Mouse (Mus musculus) liver, embryonic 14.5 days (tissue): Measurements from ENCODE around the gene Nid2. TPM values are rescaled to one million over a fixed set of nuclear protein-coding genes. Genes with fewer than 3 reads are reported as not detected.

Experiments
- ATAC-seq: fragments of 200-750 bp; cut with Nextera tagmentation; 2 replicates; pipeline ENCODE4 v1.8.0; 2017; ENCODE audit warnings: moderate number of reproducible peaks, mild to moderate bottlenecking, moderate library complexity; ENCODE audit not compliant: insufficient read depth
- DNase-seq, 3 experiments: peaks; one replicate each; pipeline ENCODE4 v3.0.0-alpha.2; 2012 to 2013; ENCODE audit warnings: low read depth in 3 of 3, low spot score in 3 of 3
- H3K27ac ChIP-seq: fragments of 300-500 bp; sonication (generic); 2 replicates; pipeline ENCODE4 v1.5.1; 2014; ENCODE audit warnings: moderate library complexity, mild to moderate bottlenecking, control low read depth, inconsistent platforms
- H3K27me3 ChIP-seq: fragments of 300-500 bp; sonication (generic); 2 replicates; pipeline ENCODE4 v1.6.1; 2014; ENCODE audit warnings: mild to moderate bottlenecking, low read length, moderate library complexity; ENCODE audit not compliant: control insufficient read depth, insufficient read depth
- H3K36me3 ChIP-seq: fragments of 300-500 bp; sonication (generic); replicated peaks from 2 replicates; pipeline ENCODE4 v1.6.1; 2014; ENCODE audit warnings: low read depth; ENCODE audit not compliant: control insufficient read depth, insufficient read depth
- H3K4me1 ChIP-seq, 2 experiments: fragments of 200-500 bp in 1 of 2; fragments of 300-500 bp in 1 of 2; sonication (generic) in 1 of 2; replicated peaks; 2 replicates each; pipeline ENCODE4 v1.6.1; 2012 to 2014; ENCODE audit warnings: antibody characterized with exemption in 1 of 2, inconsistent platforms in 1 of 2, low read length in 1 of 2; ENCODE audit not compliant: control insufficient read depth in 2 of 2, insufficient read depth in 2 of 2
- H3K4me2 ChIP-seq: fragments of 300-500 bp; sonication (generic); 2 replicates; pipeline ENCODE4 v1.6.1; 2014; ENCODE audit warnings: low read depth, mild to moderate bottlenecking, control low read depth, moderate library complexity
- H3K4me3 ChIP-seq, 2 experiments: fragments of 200-500 bp in 1 of 2; fragments of 300-500 bp in 1 of 2; sonication (generic) in 1 of 2; 2 replicates each; pipeline ENCODE4 v1.5.1; 2012 to 2014; ENCODE audit warnings: low read depth in 2 of 2, low read length in 2 of 2, mild to moderate bottlenecking in 2 of 2, control low read depth in 1 of 2, inconsistent platforms in 1 of 2, moderate library complexity in 1 of 2; ENCODE audit not compliant: insufficient read depth in 1 of 2
- H3K9ac ChIP-seq: fragments of 300-500 bp; sonication (generic); replicated peaks from 2 replicates; pipeline ENCODE4 v1.6.1; 2014; ENCODE audit warnings: mild to moderate bottlenecking, control low read depth, moderate library complexity
- H3K9me3 ChIP-seq: fragments of 300-500 bp; sonication (generic); 2 replicates; pipeline ENCODE4 v1.6.1; 2016; ENCODE audit warnings: low read length, mixed read lengths; ENCODE audit not compliant: control insufficient read depth
- CTCF ChIP-seq: IDR thresholded peaks from 2 replicates; pipeline ENCODE4 v1.5.1; 2016; ENCODE audit warnings: antibody characterized with exemption, low read depth, control low read depth
- EP300 ChIP-seq: IDR thresholded peaks from 2 replicates; pipeline ENCODE4 v1.6.1; 2016; ENCODE audit warnings: antibody characterized with exemption, low read depth
- WGBS: fragments of 180-500 bp; shearing (Covaris S2); extraction: QIAGEN DNeasy Blood & Tissue Kit; methylation state at CpG from one replicate; pipeline ENCODE4 v1.1.7; 2014; ENCODE audit not compliant: insufficient replicate concordance; 5-methylcytosine and 5-hydroxymethylcytosine counted together
- polyA plus RNA-seq, 2 experiments: library from polyadenylated mRNA; depleted of rRNA in 1 of 2; stranded (reverse) in 1 of 2; unstranded in 1 of 2; fragments of >200 nt; fragmentation: Nextera tagmentation in 1 of 2; extraction: Ambion mirVana in 1 of 2; gene quantifications; 2 replicates each; pipeline versions ENCODE4 v1.2.1 to v1.2.3; 2012 to 2014

Nid2 gene
- polyA plus RNA-seq, 2 experiments = 6.2 to 10.6 TPM

DNA sequence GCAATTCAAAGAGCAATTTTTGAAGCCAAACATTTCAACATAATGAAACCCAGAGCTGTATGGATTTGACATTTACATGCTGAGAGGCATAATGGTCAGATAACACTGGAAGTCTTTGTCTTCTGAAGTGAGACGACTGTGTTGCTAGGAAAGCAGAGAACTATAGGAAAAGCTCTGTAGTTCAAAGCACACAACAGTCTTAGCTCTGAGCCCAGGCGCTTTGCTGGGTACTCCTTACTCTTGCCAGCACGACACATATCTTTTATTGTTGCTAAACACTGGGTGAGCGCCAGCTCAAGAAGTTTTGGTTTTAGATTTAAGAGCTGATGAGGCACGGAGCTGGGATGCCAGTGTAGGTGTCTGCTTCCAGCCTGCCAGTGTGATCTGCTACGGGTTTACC lies 15.8 kb upstream of the Nid2 start:
- WGBS = 43% methylated on average over 6 of the region's 6 CpGs
- Histone ChIP-seq H3K27me3 (no peaks in the 10 kb centered on the region), H3K4me2 (no peak overlapping the region), H3K4me3 (no peak overlapping the region), H3K36me3 (no peaks in the 10 kb centered on the region), H3K9me3 (no peaks in the 10 kb centered on the region), H3K9ac (no peak overlapping the region), H3K4me1 (peaks cover 0 to 12% of the 10 kb centered on the region in 2 experiments; a peak in 2 of 4 replicates), H3K27ac (no peak overlapping the region)
- TF ChIP-seq CTCF (no peak), EP300 (no peak)
- DNase-seq = no peak
- ATAC-seq = no peak

- H3K9me3 ChIP-seq = no peaks in the 10 kb centered on the region
Observed at GRCm38 (mm10) chr14:19737568-19737967, 13.5 kb upstream of the Nid2 start.

GRCm38 (mm10) chr14:19738094-19738843 lies 12.8 kb upstream of the Nid2 start:
- DNase-seq (no peak), ATAC-seq (no peak)
- H3K27me3 ChIP-seq = no peaks in the 10 kb centered on the region
- H3K4me1 ChIP-seq = peaks cover 0 to 6% of the 10 kb centered on the region in 2 experiments; a peak in 2 of 4 replicates
- 44% methylated on average over 5 of the region's 5 CpGs for WGBS
- H3K36me3 ChIP-seq = no peaks in the 10 kb centered on the region
- no peak overlapping the region for H3K27ac ChIP-seq
- no peak for TF ChIP-seq EP300
- no peak for TF ChIP-seq CTCF
- no peaks in the 10 kb centered on the region for H3K9me3 ChIP-seq
- H3K9ac ChIP-seq = no peak overlapping the region
- no peak overlapping the region for H3K4me3 ChIP-seq
- H3K4me2 ChIP-seq = no peak overlapping the region

More at GRCm38 (mm10) chr14:19737568-19737967, 13.5 kb upstream of the Nid2 start:
- no peak for TF ChIP-seq EP300
- TF ChIP-seq CTCF = no peak
- no peak overlapping the region for H3K4me3 ChIP-seq
- H3K27me3 ChIP-seq = no peaks in the 10 kb centered on the region
- ATAC-seq (no peak), DNase-seq (no peak)
- no peak overlapping the region for H3K27ac ChIP-seq
- no peak overlapping the region for H3K9ac ChIP-seq
- H3K4me2 ChIP-seq = no peak overlapping the region
- H3K4me1 ChIP-seq = peaks cover 0 to 12% of the 10 kb centered on the region in 2 experiments; a peak in 2 of 4 replicates
- no peaks in the 10 kb centered on the region for H3K36me3 ChIP-seq

DNA sequence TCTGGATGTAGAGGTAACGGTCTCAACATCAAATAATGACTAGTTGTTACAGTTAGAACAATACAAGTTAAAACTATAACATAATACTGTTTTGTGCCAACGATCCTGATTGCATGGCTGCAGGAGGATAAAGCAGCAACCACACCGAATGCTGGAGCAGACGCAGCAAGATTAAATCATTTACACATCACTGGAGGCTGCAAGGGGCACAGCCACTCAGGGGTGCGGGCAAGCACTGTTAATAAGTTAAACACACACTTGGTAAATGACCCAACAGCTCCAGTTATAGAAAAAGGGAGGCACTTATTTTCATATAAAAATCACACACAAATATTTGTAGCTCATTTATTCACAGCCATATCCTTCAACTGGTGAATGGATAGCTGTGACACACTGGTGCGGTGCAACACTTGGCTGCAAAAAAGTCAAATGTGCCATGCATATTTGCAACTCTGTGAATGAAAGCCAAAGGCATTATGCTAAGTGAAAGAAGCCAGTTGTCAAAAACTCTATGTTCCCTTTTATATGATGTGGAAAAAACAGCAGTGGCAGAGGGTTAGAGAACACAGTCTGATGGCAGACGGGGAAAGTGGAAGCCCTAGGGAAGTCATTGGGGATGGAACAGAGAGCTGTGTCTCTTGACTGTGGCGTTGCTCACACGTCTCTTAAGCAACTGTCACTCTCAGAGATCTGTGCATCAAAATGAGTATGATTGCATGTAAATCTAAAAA lies 11.5 kb upstream of the Nid2 start:
- 60% methylated on average over 9 of the region's 9 CpGs for WGBS
- no peak for DNase-seq

GRCm38 (mm10) chr14:19740147-19740738 lies 10.8 kb upstream of the Nid2 start:
- WGBS = 62% methylated on average over 6 of the region's 6 CpGs
- TF ChIP-seq EP300 (no peak), CTCF (no peak)
- H3K4me1 ChIP-seq = 0 out of 4 replicates have a peak, but pooled peaks cover 0 to 1% of the 10 kb centered on the region in 2 experiments
- no peak for DNase-seq
- no peaks in the 10 kb centered on the region for H3K36me3 ChIP-seq
- H3K27ac ChIP-seq = no peak overlapping the region
- no peak for ATAC-seq
- H3K9ac ChIP-seq = no peak overlapping the region
- no peaks in the 10 kb centered on the region for H3K27me3 ChIP-seq
- no peak overlapping the region for H3K4me2 ChIP-seq
- no peaks in the 10 kb centered on the region for H3K9me3 ChIP-seq
- no peak overlapping the region for H3K4me3 ChIP-seq

More for the DNA sequence above, 11.5 kb upstream of the Nid2 start:
- Histone ChIP-seq H3K27ac (no peak overlapping the region), H3K9ac (no peak overlapping the region), H3K27me3 (no peaks in the 10 kb centered on the region), H3K4me2 (no peak overlapping the region), H3K36me3 (no peaks in the 10 kb centered on the region), H3K4me3 (no peak overlapping the region), H3K4me1 (0 out of 4 replicates have a peak, but pooled peaks cover 0 to 1% of the 10 kb centered on the region in 2 experiments), H3K9me3 (no peaks in the 10 kb centered on the region)
- ATAC-seq = no peak
- TF ChIP-seq CTCF = no peak
- TF ChIP-seq EP300 = no peak
